Mouse (Mus musculus) MEL (cell line): ENCODE measurements around the gene Gpd1.

Experiments used
- CHD1 ChIP-seq: IDR thresholded peaks from 2 replicates; pipeline ENCODE4 v1.6.1; 2012; ENCODE audit warnings: low read depth, mild to moderate bottlenecking, inconsistent platforms, low read length, improper control_type of control experiment
- CTCF ChIP-seq, 3 experiments: IDR thresholded peaks in 2 of 3; conservative IDR thresholded peaks in 1 of 3; 2 replicates each; pipeline ENCODE4 v1.5.1; 2011 to 2012; ENCODE audit warnings: low read length in 3 of 3, low read depth in 2 of 3, mild to moderate bottlenecking in 2 of 3, improper control_type of control experiment in 1 of 3, inconsistent platforms in 1 of 3, mixed read lengths in 1 of 3, moderate library complexity in 1 of 3; ENCODE audit not compliant: control insufficient read depth in 1 of 3, insufficient read depth in 1 of 3, poor library complexity in 1 of 3, severe bottlenecking in 1 of 3
- MEF2A ChIP-seq: IDR thresholded peaks from 2 replicates; pipeline ENCODE4 v1.6.1; 2014; ENCODE audit warnings: low read depth, mild to moderate bottlenecking, inconsistent platforms, low read length, improper control_type of control experiment; ENCODE audit not compliant: poor library complexity, insufficient replicate concordance, severe bottlenecking; ENCODE audit errors: extremely low read depth
- TBP ChIP-seq: IDR thresholded peaks from 2 replicates; pipeline ENCODE4 v1.8.0; 2011; ENCODE audit warnings: low read depth, low read length, improper control_type of control experiment
- TCF12 ChIP-seq: IDR thresholded peaks from 2 replicates; pipeline ENCODE4 v1.6.1; 2014; ENCODE audit warnings: low read depth, mild to moderate bottlenecking, inconsistent platforms, low read length, improper control_type of control experiment, moderate library complexity
- USF1 ChIP-seq: IDR thresholded peaks from 2 replicates; pipeline ENCODE4 v1.6.1; 2014; ENCODE audit warnings: low read depth, mild to moderate bottlenecking, inconsistent platforms, low read length, improper control_type of control experiment, moderate library complexity
- ZNF384 ChIP-seq: IDR thresholded peaks from 2 replicates; pipeline ENCODE4 v1.6.1; 2012; ENCODE audit warnings: low read depth, mild to moderate bottlenecking, inconsistent platforms, low read length, improper control_type of control experiment

- TF ChIP-seq CTCF (IDR thresholded peaks at IDR 0.05 in 2 of 3, conservative IDR thresholded peaks at IDR 0.05 in 1 of 3; ENCODE audit: control insufficient read depth in 1 of 3, insufficient read depth in 1 of 3, low read depth in 2 of 3, low read length in 3 of 3, poor library complexity in 1 of 3, severe bottlenecking in 1 of 3) (peak in 2 of 3 experiments; percentile 24 to 53; a peak in 4 of 6 replicates), MEF2A (no peak), USF1 (no peak), ZNF384 (no peak), TBP (no peak), CHD1 (no peak), TCF12 (no peak)
Observed at GRCm38 (mm10) chr15:99667544-99667943, 49.8 kb upstream of the Gpd1 start.
